Mouse (Mus musculus) lung, postnatal 0 days (tissue): ENCODE measurements around the gene Cd40lg.

Experiments
- CTCF ChIP-seq: IDR thresholded peaks from 2 replicates; pipeline ENCODE4 v1.5.1; 2016; ENCODE audit warnings: antibody characterized with exemption, mild to moderate bottlenecking
- EP300 ChIP-seq: IDR thresholded peaks from 2 replicates; pipeline ENCODE4 v1.6.1; 2016; ENCODE audit warnings: antibody characterized with exemption, mild to moderate bottlenecking, control low read depth

GRCm38 (mm10) chrX:57238572-57238971 is 26.6 kb downstream of the Cd40lg start:
- TF ChIP-seq CTCF (no peak), EP300 (no peak)
